Mouse (Mus musculus) liver, postnatal 0 days (tissue): ENCODE measurements around the gene Cdh23.

ENCODE experiments used
- CTCF ChIP-seq: sonication (generic); IDR thresholded peaks from 2 replicates; pipeline ENCODE4 v1.5.1; 2016; ENCODE audit warnings: antibody characterized with exemption, low read depth
- EP300 ChIP-seq: IDR thresholded peaks from 2 replicates; pipeline ENCODE4 v1.6.1; 2016; ENCODE audit warnings: antibody characterized with exemption, low read depth, mild to moderate bottlenecking

GRCm38 (mm10) chr10:60346701-60347405 is 349.4 kb downstream of the Cdh23 start, which contains the start of gene Vsir:
- TF ChIP-seq CTCF (peak; percentile 92), EP300 (no peak)
